Mouse (Mus musculus) liver, adult 2 months (tissue): ENCODE data around the gene Slc17a7. TPM values are rescaled to one million over a fixed set of nuclear protein-coding genes. Genes with fewer than 3 reads are reported as not detected.

Source experiments
- DNase-seq: peaks from one replicate; pipeline ENCODE4 v3.0.0-alpha.2; 2011; ENCODE audit warnings: low read depth, low spot score; ENCODE audit errors: extremely low read depth
- H3K27ac ChIP-seq: fragments of 200-500 bp; replicated peaks from 2 replicates; pipeline ENCODE4 v1.5.1; 2012; ENCODE audit warnings: low read depth, mild to moderate bottlenecking, control low read depth, inconsistent platforms, low read length; ENCODE audit not compliant: insufficient read depth
- H3K27me3 ChIP-seq: fragments of 200-500 bp; 2 replicates; pipeline ENCODE4 v1.6.1; 2012; ENCODE audit warnings: mild to moderate bottlenecking, moderate library complexity, low read length, inconsistent platforms; ENCODE audit not compliant: control insufficient read depth, insufficient read depth
- H3K36me3 ChIP-seq: fragments of 200-500 bp; 2 replicates; pipeline ENCODE4 v1.6.1; 2012; ENCODE audit warnings: low read length, inconsistent platforms; ENCODE audit not compliant: control insufficient read depth, insufficient read depth
- H3K4me1 ChIP-seq: fragments of 200-500 bp; 2 replicates; pipeline ENCODE4 v1.6.1; 2011; ENCODE audit warnings: low read length; ENCODE audit not compliant: control insufficient read depth, insufficient read depth
- H3K4me3 ChIP-seq: fragments of 200-500 bp; 2 replicates; pipeline ENCODE4 v1.5.1; 2011; ENCODE audit warnings: low read depth, mild to moderate bottlenecking, control low read depth, low read length, moderate library complexity; ENCODE audit not compliant: insufficient read depth
- H3K79me2 ChIP-seq: fragments of 200-500 bp; 2 replicates; pipeline ENCODE4 v1.6.1; 2012; ENCODE audit warnings: inconsistent platforms, mild to moderate bottlenecking, low read length, moderate library complexity; ENCODE audit not compliant: control insufficient read depth, insufficient read depth
- H3K9ac ChIP-seq: fragments of 200-500 bp; 2 replicates; pipeline ENCODE4 v1.6.1; 2012; ENCODE audit warnings: low read depth, mild to moderate bottlenecking, control low read depth, inconsistent platforms, low read length
- CTCF ChIP-seq: fragments of 200-500 bp; IDR thresholded peaks from 2 replicates; pipeline ENCODE4 v1.5.1; 2011; ENCODE audit warnings: low read depth, low read length, control low read depth
- POLR2A ChIP-seq: fragments of 200-500 bp; IDR thresholded peaks from 2 replicates; pipeline ENCODE4 v1.6.1; 2011; ENCODE audit warnings: low read length, control low read depth; ENCODE audit not compliant: insufficient read depth; ENCODE audit errors: extremely low read depth
- WGBS: fragments of 180-500 bp; shearing (Covaris S2); methylation state at CpG from one replicate; pipeline ENCODE4 v1.1.7; 2018; 5-methylcytosine and 5-hydroxymethylcytosine counted together
- polyA plus RNA-seq: library from polyadenylated mRNA; depleted of rRNA; stranded (reverse); fragments of >200 nt; gene quantifications from 2 replicates; pipeline ENCODE4 v1.2.3, GENCODE M21; 2012
- total RNA-seq: library from RNA; depleted of rRNA; stranded (reverse); fragments of >200 nt; gene quantifications from 2 replicates; pipeline ENCODE4 v1.2.3, GENCODE M21; 2014

The Slc17a7 gene
- total and polyA plus RNA-seq, 2 experiments = not detected

DNA sequence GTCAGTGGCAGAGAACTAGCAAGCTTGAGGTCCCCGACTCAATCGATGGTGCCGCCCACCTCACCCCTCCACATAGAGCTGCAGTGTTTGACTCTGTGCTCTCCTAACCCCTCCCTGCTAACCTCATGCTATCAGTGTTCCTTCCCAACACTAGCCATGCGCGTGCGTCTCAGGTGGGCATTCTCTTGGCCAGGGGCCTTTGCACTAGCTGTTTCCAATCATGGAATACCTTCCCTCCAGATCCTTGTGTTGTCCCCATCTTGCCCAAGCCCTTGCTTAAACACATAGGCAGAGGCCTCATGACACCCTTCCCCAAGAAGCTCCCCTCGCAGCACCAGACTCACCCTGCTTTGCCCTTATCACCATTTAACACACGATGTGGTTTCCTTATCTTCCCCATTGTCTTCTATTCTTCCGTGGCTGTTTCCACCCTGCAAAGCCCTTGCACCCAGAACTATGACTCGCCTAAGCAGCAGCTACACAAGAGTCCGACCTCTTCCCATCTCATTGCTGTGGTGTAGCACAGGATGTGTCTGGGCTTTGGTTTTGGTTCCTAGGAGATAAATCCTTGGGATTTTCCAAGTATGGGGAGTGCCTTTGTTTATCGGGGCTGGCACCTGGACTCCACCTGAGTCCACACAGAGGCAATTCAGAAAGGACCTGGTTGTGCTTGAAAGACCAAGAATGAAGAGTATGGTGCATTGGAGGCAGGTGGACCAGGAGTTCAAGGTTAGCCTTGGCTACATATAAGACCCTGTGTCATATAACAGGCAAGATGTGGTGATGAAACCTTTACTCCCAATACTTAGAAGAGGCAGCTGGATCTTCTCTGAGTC is 26.4 kb upstream of the Slc17a7 start:
- Histone ChIP-seq H3K79me2 (no peaks in the 10 kb centered on the region; the same call in 1 of the 2 replicates), H3K27me3 (no peaks in the 10 kb centered on the region), H3K4me1 (peaks cover 11% of the 10 kb centered on the region), H3K4me3 (no peak overlapping the region), H3K36me3 (peaks cover 3% of the 10 kb centered on the region; the same call in 1 of the 2 replicates), H3K27ac (no peak overlapping the region), H3K9ac (no peak overlapping the region)
- DNase-seq = no peak
- TF ChIP-seq POLR2A = no peak
- no peak for TF ChIP-seq CTCF
- 66% methylated on average over 12 of the region's 12 CpGs for WGBS

GRCm38 (mm10) chr7:45138403-45138802 is 25.3 kb upstream of the Slc17a7 start:
- Histone ChIP-seq H3K36me3 (peaks cover 7% of the 10 kb centered on the region; the same call in 1 of the 2 replicates), H3K4me3 (no peak overlapping the region), H3K79me2 (no peaks in the 10 kb centered on the region; the same call in 1 of the 2 replicates), H3K4me1 (peaks cover 11% of the 10 kb centered on the region), H3K27ac (no peak overlapping the region), H3K9ac (no peak overlapping the region), H3K27me3 (no peaks in the 10 kb centered on the region)
- TF ChIP-seq POLR2A = no peak
- no peak for TF ChIP-seq CTCF
- 91% methylated on average over 1 of the region's 1 CpGs for WGBS
- no peak for DNase-seq

GRCm38 (mm10) chr7:45139904-45140723 is 23.6 kb upstream of the Slc17a7 start:
- H3K27me3 ChIP-seq = no peaks in the 10 kb centered on the region
- peaks cover 11% of the 10 kb centered on the region for H3K4me1 ChIP-seq
- peak; percentile 48 for DNase-seq
- peak overlapping the region; percentile 35 for H3K27ac ChIP-seq
- no peak overlapping the region for H3K4me3 ChIP-seq
- TF ChIP-seq CTCF (no peak), POLR2A (no peak)
- peaks cover 17% of the 10 kb centered on the region; the same call in 1 of the 2 replicates for H3K36me3 ChIP-seq
- WGBS = 47% methylated on average over 8 of the region's 8 CpGs
- no peak overlapping the region for H3K9ac ChIP-seq
- H3K79me2 ChIP-seq = no peaks in the 10 kb centered on the region

GRCm38 (mm10) chr7:45141319-45141718 is 22.4 kb upstream of the Slc17a7 start:
- Histone ChIP-seq H3K36me3 (peaks cover 23% of the 10 kb centered on the region; the same call in 1 of the 2 replicates), H3K4me3 (no peak overlapping the region), H3K9ac (no peak overlapping the region), H3K27me3 (no peaks in the 10 kb centered on the region), H3K79me2 (no peaks in the 10 kb centered on the region), H3K27ac (no peak overlapping the region), H3K4me1 (peaks cover 8% of the 10 kb centered on the region; the same call in 1 of the 2 replicates)
- 95% methylated on average over 3 of the region's 3 CpGs for WGBS
- DNase-seq = no peak
- TF ChIP-seq CTCF (no peak), POLR2A (no peak)

DNA sequence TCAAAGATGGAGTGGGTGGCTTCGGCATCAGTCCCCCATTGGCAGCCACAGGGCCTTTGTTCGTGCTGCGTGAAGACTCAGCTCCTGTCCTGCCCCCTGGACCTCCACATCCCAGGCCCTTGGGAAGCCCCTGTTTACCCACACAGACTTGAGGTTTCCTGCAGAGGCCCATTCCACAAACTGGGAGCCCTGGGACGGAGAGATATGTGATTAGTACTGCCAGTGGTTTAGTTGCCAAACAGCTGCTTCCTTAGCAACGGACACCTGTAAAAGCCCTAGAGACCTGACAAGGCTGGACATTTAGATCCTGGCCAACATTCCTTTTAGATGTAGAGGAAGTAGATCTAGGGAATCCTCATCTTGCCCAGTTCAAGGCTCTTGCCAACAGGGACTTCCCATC is 21.8 kb upstream of the Slc17a7 start:
- Histone ChIP-seq H3K79me2 (no peaks in the 10 kb centered on the region), H3K36me3 (peaks cover 23% of the 10 kb centered on the region; the same call in 1 of the 2 replicates), H3K27ac (no peak overlapping the region), H3K4me3 (no peak overlapping the region), H3K27me3 (no peaks in the 10 kb centered on the region), H3K9ac (no peak overlapping the region), H3K4me1 (peaks cover 8% of the 10 kb centered on the region; the same call in 1 of the 2 replicates)
- no peak for TF ChIP-seq CTCF
- no peak for TF ChIP-seq POLR2A
- DNase-seq = no peak
- 96% methylated on average over 5 of the region's 5 CpGs for WGBS
